Mouse (Mus musculus): ENCODE measurements at regions not wholly inside any gene's neighbourhood (a gene's known extent, or its start where the extent isn't known, plus 50 kb on each side); places are given as distances from the start of the nearest gene placed in this dataset.

DNA sequence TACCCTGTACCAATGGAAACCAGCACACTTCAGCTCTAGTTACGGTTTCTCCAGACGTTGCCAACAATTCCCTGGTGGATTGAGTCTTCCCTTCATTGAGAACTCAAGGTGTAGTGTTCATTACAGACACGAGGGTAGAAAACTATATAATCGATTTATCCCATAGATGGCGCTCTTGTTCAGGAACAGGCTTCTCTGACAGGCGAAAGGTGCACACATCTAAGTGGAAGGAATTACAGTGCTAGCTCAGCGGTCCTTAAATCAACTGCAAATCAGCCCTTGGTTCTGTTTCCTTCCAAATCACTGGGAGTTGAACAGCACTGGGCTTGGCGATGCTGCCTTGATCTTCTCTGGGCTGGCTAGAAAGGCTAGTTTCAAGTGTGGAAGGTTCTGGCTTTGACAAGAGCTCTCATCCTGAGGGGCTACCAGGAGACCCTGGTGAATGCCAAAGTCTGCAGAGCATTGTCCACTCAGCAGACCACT lies 161.1 kb downstream of the March11 start:
- peak; percentile 4 for DNase-seq

DNA sequence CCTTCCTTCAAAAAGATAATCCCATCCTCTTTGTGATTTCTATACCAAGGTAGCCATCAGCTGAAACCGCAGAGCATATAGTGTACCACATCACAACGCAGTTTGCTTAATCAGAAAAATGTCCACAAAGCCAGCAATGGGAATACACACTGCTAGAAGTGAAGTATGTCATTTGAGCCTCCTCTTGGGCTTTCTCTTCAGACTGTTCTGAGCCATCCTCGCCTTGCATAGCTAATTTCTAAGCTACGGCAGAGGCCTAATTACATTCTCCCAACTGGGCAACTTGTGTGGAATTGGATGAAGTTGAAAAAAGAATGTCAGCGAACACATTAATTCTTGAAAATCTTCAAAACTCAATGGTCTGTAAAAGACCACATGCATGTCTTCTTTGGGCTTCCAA lies 178.5 kb downstream of the March11 start:
- no peak for DNase-seq

Data from gastrocnemius, postnatal 10 days (tissue).